Mouse (Mus musculus) limb, embryonic 12.5 days (tissue): ENCODE results near the gene Mtnr1a. TPM values are rescaled to one million over a fixed set of nuclear protein-coding genes. Genes with fewer than 3 reads are reported as not detected.

Experiments
- ATAC-seq: fragments of 200-750 bp; cut with Nextera tagmentation; 2 replicates; pipeline ENCODE4 v1.8.0; 2017; ENCODE audit warnings: low read depth, moderate TSS enrichment; ENCODE audit not compliant: insufficient number of reproducible peaks, insufficient read depth, low FRiP score, low TSS enrichment
- H3K27ac ChIP-seq: fragments of 300-500 bp; sonication (generic); 2 replicates; pipeline ENCODE4 v1.5.1; 2016; ENCODE audit warnings: mild to moderate bottlenecking, moderate library complexity
- H3K27me3 ChIP-seq: fragments of 300-500 bp; sonication (generic); 2 replicates; pipeline ENCODE4 v1.6.1; 2016; ENCODE audit warnings: mild to moderate bottlenecking, moderate library complexity
- H3K36me3 ChIP-seq: fragments of 300-500 bp; sonication (generic); 2 replicates; pipeline ENCODE4 v1.6.1; 2016; ENCODE audit warnings: mild to moderate bottlenecking, moderate library complexity
- H3K4me1 ChIP-seq: fragments of 300-500 bp; sonication (generic); replicated peaks from 2 replicates; pipeline ENCODE4 v1.6.1; 2016
- H3K4me2 ChIP-seq: fragments of 300-500 bp; sonication (generic); 2 replicates; pipeline ENCODE4 v1.6.1; 2016; ENCODE audit warnings: mild to moderate bottlenecking, moderate library complexity
- H3K4me3 ChIP-seq: fragments of 300-500 bp; sonication (generic); replicated peaks from 2 replicates; pipeline ENCODE4 v1.5.1; 2016; ENCODE audit warnings: mild to moderate bottlenecking
- H3K9ac ChIP-seq: fragments of 300-500 bp; sonication (generic); replicated peaks from 2 replicates; pipeline ENCODE4 v1.6.1; 2016; ENCODE audit warnings: mild to moderate bottlenecking, moderate library complexity
- H3K9me3 ChIP-seq: fragments of 300-500 bp; sonication (generic); 2 replicates; pipeline ENCODE4 v1.6.1; 2016; ENCODE audit warnings: mild to moderate bottlenecking, moderate library complexity
- WGBS: fragments of 180-500 bp; shearing (Covaris S2); methylation state at CpG from one replicate; pipeline ENCODE4 v1.1.7; 2016; 5-methylcytosine and 5-hydroxymethylcytosine counted together
- polyA plus RNA-seq: library from polyadenylated mRNA; unstranded; fragments of >200 nt; fragmentation: Nextera tagmentation; extraction: Ambion mirVana; gene quantifications from 2 replicates; pipeline ENCODE4 v1.2.1, GENCODE M21; 2016

Gene Mtnr1a
- polyA plus RNA-seq, result 0.18 TPM in 1 of 2 replicates, not detected in the other

GRCm38 (mm10) chr8:45068759-45069386 lies at the start of gene Mtnr1a:
Mtnr1a (plus strand) TSS chr8:45069137.
- Histone ChIP-seq H3K4me3 (peak within 1 kb of the TSS; percentile 28), H3K9me3 (no peaks in the 10 kb centered on the region), H3K27me3 (peaks cover 22% of the 10 kb centered on the region), H3K36me3 (no peaks in the 10 kb centered on the region), H3K4me1 (peaks cover 3% of the 10 kb centered on the region; the same call in 1 of the 2 replicates), H3K27ac (no peak within 1 kb of the TSS), H3K4me2 (peak within 1 kb of the TSS; percentile 63), H3K9ac (no peak within 1 kb of the TSS)
- WGBS, result 8% methylated on average over 29 of the region's 29 CpGs
- peak; percentile 71 for ATAC-seq

GRCm38 (mm10) chr8:45019241-45019640 lies 49.7 kb upstream of the Mtnr1a start:
- Histone ChIP-seq H3K27me3 (no peaks in the 10 kb centered on the region), H3K36me3 (peaks cover 79% of the 10 kb centered on the region), H3K4me3 (no peak overlapping the region), H3K27ac (no peak overlapping the region), H3K4me2 (no peak overlapping the region), H3K4me1 (peaks cover 14% of the 10 kb centered on the region), H3K9ac (no peak overlapping the region), H3K9me3 (peaks cover 13% of the 10 kb centered on the region)
- WGBS, result 88% methylated on average over 5 of the region's 5 CpGs
- no peak for ATAC-seq

- H3K36me3 ChIP-seq, result peaks cover 79% of the 10 kb centered on the region
- no peak for ATAC-seq
- H3K27me3 ChIP-seq, result no peaks in the 10 kb centered on the region
- H3K4me1 ChIP-seq, result peaks cover 14% of the 10 kb centered on the region
- H3K4me2 ChIP-seq, result no peak overlapping the region
- 62% methylated on average over 5 of the region's 5 CpGs for WGBS
- no peak overlapping the region for H3K9ac ChIP-seq
- H3K27ac ChIP-seq, result no peak overlapping the region
- H3K9me3 ChIP-seq, result peaks cover 21% of the 10 kb centered on the region
- no peak overlapping the region for H3K4me3 ChIP-seq
These were observed 47.8 kb upstream of the Mtnr1a start for GRCm38 (mm10) chr8:45021171-45021570.

- 95% methylated on average over 21 of the region's 21 CpGs for WGBS
- Histone ChIP-seq H3K36me3 (peaks cover 81% of the 10 kb centered on the region), H3K9ac (no peak overlapping the region), H3K4me2 (no peak overlapping the region), H3K27me3 (no peaks in the 10 kb centered on the region), H3K4me3 (no peak overlapping the region), H3K27ac (no peak overlapping the region), H3K9me3 (peaks cover 21% of the 10 kb centered on the region), H3K4me1 (peaks cover 14% of the 10 kb centered on the region)
- ATAC-seq, result no peak
These were observed 46.8 kb upstream of the Mtnr1a start for GRCm38 (mm10) chr8:45021911-45022665.

GRCm38 (mm10) chr8:45028081-45028497 lies 40.8 kb upstream of the Mtnr1a start:
- H3K27ac ChIP-seq, result no peak overlapping the region
- peak; percentile 76; the same call in 1 of the 2 replicates for ATAC-seq
- 17% methylated on average over 6 of the region's 6 CpGs for WGBS
- H3K27me3 ChIP-seq, result no peaks in the 10 kb centered on the region
- H3K4me1 ChIP-seq, result peaks cover 6% of the 10 kb centered on the region; the same call in 1 of the 2 replicates
- H3K4me2 ChIP-seq, result no peak overlapping the region
- peaks cover 90% of the 10 kb centered on the region for H3K36me3 ChIP-seq
- no peak overlapping the region for H3K9ac ChIP-seq
- no peak overlapping the region for H3K4me3 ChIP-seq
- H3K9me3 ChIP-seq, result peaks cover 18% of the 10 kb centered on the region

- WGBS, result 83% methylated on average over 14 of the region's 15 CpGs
- Histone ChIP-seq H3K4me3 (no peak overlapping the region), H3K36me3 (peaks cover 98% of the 10 kb centered on the region), H3K9me3 (no peaks in the 10 kb centered on the region), H3K4me2 (no peak overlapping the region), H3K4me1 (no peaks in the 10 kb centered on the region), H3K27me3 (no peaks in the 10 kb centered on the region), H3K27ac (no peak overlapping the region), H3K9ac (no peak overlapping the region)
- no peak for ATAC-seq
These were observed 30.6 kb upstream of the Mtnr1a start for GRCm38 (mm10) chr8:45038350-45038749.

- WGBS, result 96% methylated on average over 26 of the region's 26 CpGs
These were observed 24.8 kb upstream of the Mtnr1a start for GRCm38 (mm10) chr8:45044160-45044559.

GRCm38 (mm10) chr8:45050451-45050850 lies 18.5 kb upstream of the Mtnr1a start:
- Histone ChIP-seq H3K36me3 (peaks cover 83% of the 10 kb centered on the region), H3K4me1 (no peaks in the 10 kb centered on the region), H3K4me2 (no peak overlapping the region), H3K9ac (no peak overlapping the region), H3K27ac (no peak overlapping the region), H3K4me3 (no peak overlapping the region), H3K9me3 (no peaks in the 10 kb centered on the region; the same call in 1 of the 2 replicates), H3K27me3 (no peaks in the 10 kb centered on the region)
- 90% methylated on average over 8 of the region's 8 CpGs for WGBS
- ATAC-seq, result no peak

More at GRCm38 (mm10) chr8:45044160-45044559, 24.8 kb upstream of the Mtnr1a start:
- Histone ChIP-seq H3K27ac (no peak overlapping the region), H3K4me3 (no peak overlapping the region), H3K9ac (no peak overlapping the region), H3K9me3 (no peaks in the 10 kb centered on the region), H3K36me3 (peaks cover 87% of the 10 kb centered on the region), H3K4me2 (no peak overlapping the region), H3K4me1 (no peaks in the 10 kb centered on the region), H3K27me3 (no peaks in the 10 kb centered on the region)
- ATAC-seq, result no peak

- 96% methylated on average over 30 of the region's 30 CpGs for WGBS
- no peak overlapping the region for H3K4me3 ChIP-seq
- H3K9me3 ChIP-seq, result no peaks in the 10 kb centered on the region; the same call in 1 of the 2 replicates
- no peak overlapping the region for H3K9ac ChIP-seq
- no peaks in the 10 kb centered on the region for H3K4me1 ChIP-seq
- H3K27me3 ChIP-seq, result no peaks in the 10 kb centered on the region
- no peak overlapping the region for H3K4me2 ChIP-seq
- H3K27ac ChIP-seq, result no peak overlapping the region
- no peak for ATAC-seq
- peaks cover 84% of the 10 kb centered on the region for H3K36me3 ChIP-seq
These were observed 17.7 kb upstream of the Mtnr1a start for GRCm38 (mm10) chr8:45051236-45051635.

- H3K4me3 ChIP-seq, result no peak overlapping the region
- no peak for ATAC-seq
- H3K4me1 ChIP-seq, result no peaks in the 10 kb centered on the region
- H3K27me3 ChIP-seq, result no peaks in the 10 kb centered on the region
- whole genome bisulfite sequencing, result 89% methylated on average over 1 of the region's 1 CpGs
- peaks cover 76% of the 10 kb centered on the region for H3K36me3 ChIP-seq
- H3K9ac ChIP-seq, result no peak overlapping the region
- H3K27ac ChIP-seq, result no peak overlapping the region
- H3K4me2 ChIP-seq, result no peak overlapping the region
- H3K9me3 ChIP-seq, result no peaks in the 10 kb centered on the region; the same call in 1 of the 2 replicates
These were observed 16.7 kb upstream of the Mtnr1a start for GRCm38 (mm10) chr8:45052205-45052604.

GRCm38 (mm10) chr8:45052618-45053017 lies 16.3 kb upstream of the Mtnr1a start:
- no peak for ATAC-seq
- Histone ChIP-seq H3K36me3 (peaks cover 73% of the 10 kb centered on the region), H3K4me1 (no peaks in the 10 kb centered on the region), H3K4me3 (no peak overlapping the region), H3K27me3 (no peaks in the 10 kb centered on the region), H3K27ac (no peak overlapping the region), H3K9me3 (no peaks in the 10 kb centered on the region; the same call in 1 of the 2 replicates), H3K9ac (no peak overlapping the region), H3K4me2 (no peak overlapping the region)
- WGBS, result 91% methylated on average over 9 of the region's 9 CpGs
